Mouse (Mus musculus): Measurements from ENCODE around the gene Atad3a. TPM values are rescaled to one million over a fixed set of nuclear protein-coding genes. Genes with fewer than 3 reads are reported as not detected.
"Not testable (repeated sequence)": the region's sequence is repeated elsewhere in the genome, so short reads cannot be mapped to it uniquely, and the experiment has no call there.

Gene Atad3a
- total RNA-seq (2021): 10 to 100 TPM; 52.5 to 59.7 TPM
- long read RNA-seq, experiment 1, transcript Atad3a-201 (16 exons, 2,413 nt): major isoform, 46 of 72 reads
- long read RNA-seq, experiment 1, partial matches to known transcripts: 2 of 72 reads
- long read RNA-seq, experiment 1, other reads (novel, unspliced or antisense): 24 of 72 reads
- long read RNA-seq, experiment 2, transcript Atad3a-201 (16 exons, 2,413 nt): major isoform, 61 of 91 reads
- long read RNA-seq, experiment 2, partial matches to known transcripts: 7 of 91 reads
- long read RNA-seq, experiment 2, other reads (novel, unspliced or antisense): 23 of 91 reads

GRCm38 (mm10) chr4:155760613-155761355, at the start of gene Atad3a:
TSS of gene Atad3a (minus strand) at chr4:155761093.
- peak; percentile 96 to 98 for DNase-seq (ENCODE audit: low spot score in 2 of 2)

- no peak for DNase-seq (ENCODE audit: low spot score in 2 of 2)
Observed at GRCm38 (mm10) chr4:155807841-155808240, 46.9 kb upstream of the Atad3a start.

- DNase-seq (ENCODE audit: low spot score in 2 of 2): peak; percentile 96 to 98
Observed at GRCm38 (mm10) chr4:155803340-155804041, 42.6 kb upstream of the Atad3a start.

- DNase-seq (ENCODE audit: low spot score in 2 of 2): no peak
Observed at GRCm38 (mm10) chr4:155802741-155803339, 41.9 kb upstream of the Atad3a start, which contains the start of gene Mrpl20. TSS of gene Mrpl20 (plus strand) at chr4:155802878.

- no peak for DNase-seq (ENCODE audit: low spot score in 2 of 2)
Observed at GRCm38 (mm10) chr4:155802075-155802474, 41.2 kb upstream of the Atad3a start.

- no peak for DNase-seq (ENCODE audit: low spot score in 2 of 2)
Observed at GRCm38 (mm10) chr4:155793730-155794129, 32.8 kb upstream of the Atad3a start.

GRCm38 (mm10) chr4:155791240-155791933, 30.5 kb upstream of the Atad3a start:
- DNase-seq (ENCODE audit: low spot score in 2 of 2): no peak

GRCm38 (mm10) chr4:155790650-155791161, 29.8 kb upstream of the Atad3a start:
- DNase-seq (ENCODE audit: low spot score in 2 of 2): no peak

GRCm38 (mm10) chr4:155790021-155790489, 29.2 kb upstream of the Atad3a start, which contains the start of gene Ankrd65:
TSS of gene Ankrd65 (plus strand) at chr4:155790439.
- no peak for DNase-seq (ENCODE audit: low spot score in 2 of 2)

- not testable (repeated sequence) for DNase-seq (ENCODE audit: low spot score in 2 of 2)
Observed at GRCm38 (mm10) chr4:155788833-155789232, 27.9 kb upstream of the Atad3a start.

GRCm38 (mm10) chr4:155788300-155788699, 27.4 kb upstream of the Atad3a start:
- DNase-seq (ENCODE audit: low spot score in 2 of 2): no peak

- DNase-seq (ENCODE audit: low spot score in 2 of 2): no peak
Observed at GRCm38 (mm10) chr4:155785819-155786218, 24.9 kb upstream of the Atad3a start, which contains the start of gene Tmem88b. TSS of gene Tmem88b (minus strand) at chr4:155785874.

GRCm38 (mm10) chr4:155785246-155785645, 24.4 kb upstream of the Atad3a start:
- DNase-seq (ENCODE audit: low spot score in 2 of 2): no peak

GRCm38 (mm10) chr4:155784081-155784701, 23.3 kb upstream of the Atad3a start:
- peak; percentile 80 to 83 for DNase-seq (ENCODE audit: low spot score in 2 of 2)

- no peak for DNase-seq (ENCODE audit: low spot score in 2 of 2)
Observed at GRCm38 (mm10) chr4:155783486-155784080, 22.7 kb upstream of the Atad3a start.

- no peak for DNase-seq (ENCODE audit: low spot score in 2 of 2)
Observed at GRCm38 (mm10) chr4:155780895-155781294, 20.0 kb upstream of the Atad3a start.

- no peak for DNase-seq (ENCODE audit: low spot score in 2 of 2)
Observed at GRCm38 (mm10) chr4:155779498-155779897, 18.6 kb upstream of the Atad3a start.

- no peak for DNase-seq (ENCODE audit: low spot score in 2 of 2)
Observed at GRCm38 (mm10) chr4:155777816-155778215, 16.9 kb upstream of the Atad3a start.

- no peak for DNase-seq (ENCODE audit: low spot score in 2 of 2)
Observed at GRCm38 (mm10) chr4:155776704-155777335, 15.9 kb upstream of the Atad3a start.
